Mouse (Mus musculus) liver, postnatal 0 days (tissue): ENCODE results near the gene Fam107b. TPM values are rescaled to one million over a fixed set of nuclear protein-coding genes. Genes with fewer than 3 reads are reported as not detected.
A peak's percentile ranks its signal among the peaks of the same experiment; 100 is the strongest.

Experiments
- ATAC-seq: fragments of 200-750 bp; cut with Nextera tagmentation; 2 replicates; pipeline ENCODE4 v1.8.0; 2017; ENCODE audit warnings: mild to moderate bottlenecking, moderate library complexity
- DNase-seq: peaks from one replicate; pipeline ENCODE4 v3.0.0-alpha.2; 2016
- H3K27ac ChIP-seq: fragments of 300-500 bp; sonication (generic); 2 replicates; pipeline ENCODE4 v1.5.1; 2014; ENCODE audit warnings: antibody characterized with exemption, moderate library complexity, mild to moderate bottlenecking, low read depth
- H3K27me3 ChIP-seq: fragments of 300-500 bp; sonication (generic); 2 replicates; pipeline ENCODE4 v1.6.1; 2014; ENCODE audit warnings: low read length, control low read depth, mixed read lengths; ENCODE audit not compliant: insufficient read depth
- H3K36me3 ChIP-seq: fragments of 300-500 bp; sonication (generic); replicated peaks from 2 replicates; pipeline ENCODE4 v1.6.1; 2014; ENCODE audit warnings: mild to moderate bottlenecking, control low read depth, low read length, moderate library complexity, mixed read lengths; ENCODE audit not compliant: insufficient read depth
- H3K4me1 ChIP-seq: fragments of 300-500 bp; sonication (generic); 2 replicates; pipeline ENCODE4 v1.6.1; 2014; ENCODE audit warnings: antibody characterized with exemption, mild to moderate bottlenecking, control low read depth; ENCODE audit not compliant: insufficient read depth
- H3K4me2 ChIP-seq: fragments of 300-500 bp; sonication (generic); 2 replicates; pipeline ENCODE4 v1.6.1; 2014; ENCODE audit warnings: low read depth, mild to moderate bottlenecking, low read length, moderate library complexity, mixed read lengths
- H3K4me3 ChIP-seq: fragments of 300-500 bp; sonication (generic); 2 replicates; pipeline ENCODE4 v1.5.1; 2014; ENCODE audit warnings: low read depth, low read length
- H3K9ac ChIP-seq: fragments of 300-500 bp; sonication (generic); replicated peaks from 2 replicates; pipeline ENCODE4 v1.6.1; 2014; ENCODE audit warnings: mild to moderate bottlenecking, moderate library complexity
- H3K9me3 ChIP-seq: fragments of 300-500 bp; sonication (generic); 2 replicates; pipeline ENCODE4 v1.6.1; 2016; ENCODE audit warnings: mild to moderate bottlenecking, control low read depth, low read length, mixed read lengths
- CTCF ChIP-seq: sonication (generic); IDR thresholded peaks from 2 replicates; pipeline ENCODE4 v1.5.1; 2016; ENCODE audit warnings: antibody characterized with exemption, low read depth
- EP300 ChIP-seq: IDR thresholded peaks from 2 replicates; pipeline ENCODE4 v1.6.1; 2016; ENCODE audit warnings: antibody characterized with exemption, low read depth, mild to moderate bottlenecking
- WGBS: fragments of 180-500 bp; shearing (Covaris S2); extraction: QIAGEN DNeasy Blood & Tissue Kit; methylation state at CpG from one replicate; pipeline ENCODE4 v1.1.7; 2014; ENCODE audit not compliant: insufficient replicate concordance; 5-methylcytosine and 5-hydroxymethylcytosine counted together
- polyA plus RNA-seq: library from polyadenylated mRNA; unstranded; fragments of >200 nt; fragmentation: Nextera tagmentation; extraction: Ambion mirVana; gene quantifications from 2 replicates; pipeline ENCODE4 v1.2.1, GENCODE M21; 2015

Fam107b gene
- polyA plus RNA-seq, 1 experiment from 2014 or later: 23.1 TPM

GRCm38 (mm10) chr2:3765957-3766783 is 195.9 kb downstream of the Fam107b start:
- WGBS: 68% methylated on average over 11 of the region's 11 CpGs

GRCm38 (mm10) chr2:3769260-3769659 is 199.0 kb downstream of the Fam107b start:
- no peak overlapping the region for H3K27ac ChIP-seq
- ATAC-seq: peak; percentile 66

More at GRCm38 (mm10) chr2:3765957-3766783, 195.9 kb downstream of the Fam107b start:
- H3K4me2 ChIP-seq: no peak overlapping the region
- H3K4me1 ChIP-seq: peaks cover 19% of the 10 kb centered on the region
- no peak overlapping the region for H3K4me3 ChIP-seq
- H3K9me3 ChIP-seq: no peaks in the 10 kb centered on the region
- H3K9ac ChIP-seq: no peak overlapping the region
- TF ChIP-seq CTCF: no peak
- TF ChIP-seq EP300: no peak
- H3K27ac ChIP-seq: no peak overlapping the region
- H3K36me3 ChIP-seq: no peaks in the 10 kb centered on the region
- DNase-seq (no peak), ATAC-seq (no peak)
- no peaks in the 10 kb centered on the region for H3K27me3 ChIP-seq

GRCm38 (mm10) chr2:3769786-3770318 is 199.6 kb downstream of the Fam107b start:
- 62% methylated on average over 9 of the region's 9 CpGs for WGBS

More at GRCm38 (mm10) chr2:3769260-3769659, 199.0 kb downstream of the Fam107b start:
- peak; percentile 92 for TF ChIP-seq CTCF
- no peak for TF ChIP-seq EP300
- DNase-seq: peak; percentile 82
- Histone ChIP-seq H3K4me1 (peaks cover 12% of the 10 kb centered on the region; the same call in 1 of the 2 replicates), H3K9me3 (no peaks in the 10 kb centered on the region), H3K4me3 (no peak overlapping the region), H3K9ac (no peak overlapping the region), H3K4me2 (no peak overlapping the region), H3K36me3 (peaks cover 3% of the 10 kb centered on the region; the same call in 1 of the 2 replicates), H3K27me3 (no peaks in the 10 kb centered on the region)
- 38% methylated on average over 6 of the region's 6 CpGs for WGBS

GRCm38 (mm10) chr2:3770383-3770782 is 200.1 kb downstream of the Fam107b start:
- Histone ChIP-seq H3K27me3 (no peaks in the 10 kb centered on the region), H3K9ac (no peak overlapping the region), H3K4me2 (no peak overlapping the region), H3K27ac (no peak overlapping the region), H3K4me3 (no peak overlapping the region), H3K36me3 (peaks cover 9% of the 10 kb centered on the region; the same call in 1 of the 2 replicates), H3K4me1 (peaks cover 10% of the 10 kb centered on the region; the same call in 1 of the 2 replicates), H3K9me3 (no peaks in the 10 kb centered on the region)
- TF ChIP-seq CTCF (no peak), EP300 (no peak)
- WGBS: 62% methylated on average over 2 of the region's 2 CpGs
- DNase-seq (no peak), ATAC-seq (peak; percentile 81)

More at GRCm38 (mm10) chr2:3769786-3770318, 199.6 kb downstream of the Fam107b start:
- H3K4me1 ChIP-seq: peaks cover 11% of the 10 kb centered on the region; the same call in 1 of the 2 replicates
- no peak overlapping the region for H3K4me3 ChIP-seq
- TF ChIP-seq EP300: no peak
- TF ChIP-seq CTCF: no peak
- no peak overlapping the region for H3K9ac ChIP-seq
- H3K4me2 ChIP-seq: no peak overlapping the region
- H3K27me3 ChIP-seq: no peaks in the 10 kb centered on the region
- H3K27ac ChIP-seq: no peak overlapping the region
- no peaks in the 10 kb centered on the region for H3K9me3 ChIP-seq
- no peak for ATAC-seq
- H3K36me3 ChIP-seq: peaks cover 5% of the 10 kb centered on the region; the same call in 1 of the 2 replicates
- DNase-seq: no peak

- no peak overlapping the region for H3K27ac ChIP-seq
- DNase-seq (no peak), ATAC-seq (no peak)
- 59% methylated on average over 6 of the region's 6 CpGs for WGBS
- no peak overlapping the region for H3K4me2 ChIP-seq
- peaks cover 10% of the 10 kb centered on the region; the same call in 1 of the 2 replicates for H3K4me1 ChIP-seq
- H3K27me3 ChIP-seq: no peaks in the 10 kb centered on the region
- H3K9me3 ChIP-seq: no peaks in the 10 kb centered on the region
- H3K36me3 ChIP-seq: peaks cover 9% of the 10 kb centered on the region
- no peak overlapping the region for H3K9ac ChIP-seq
- TF ChIP-seq CTCF (no peak), EP300 (no peak)
- no peak overlapping the region for H3K4me3 ChIP-seq
These were observed 201.2 kb downstream of the Fam107b start for GRCm38 (mm10) chr2:3771483-3771882.

GRCm38 (mm10) chr2:3773089-3773488 is 202.8 kb downstream of the Fam107b start:
- H3K36me3 ChIP-seq: peaks cover 12% of the 10 kb centered on the region
- H3K27me3 ChIP-seq: no peaks in the 10 kb centered on the region
- no peak for ATAC-seq
- no peak for DNase-seq
- H3K9me3 ChIP-seq: no peaks in the 10 kb centered on the region
- no peak overlapping the region for H3K4me3 ChIP-seq
- H3K4me1 ChIP-seq: peaks cover 10% of the 10 kb centered on the region; the same call in 1 of the 2 replicates
- no peak overlapping the region for H3K4me2 ChIP-seq
- no peak for TF ChIP-seq EP300
- TF ChIP-seq CTCF: no peak
- WGBS: 79% methylated on average over 4 of the region's 4 CpGs
- no peak overlapping the region for H3K27ac ChIP-seq
- H3K9ac ChIP-seq: no peak overlapping the region
